Mouse (Mus musculus) stomach, embryonic 15.5 days (tissue): ENCODE measurements around the gene Rtel1. TPM values are rescaled to one million over a fixed set of nuclear protein-coding genes. Genes with fewer than 3 reads are reported as not detected.

Experiments
- ATAC-seq: fragments of 200-750 bp; cut with Nextera tagmentation; 2 replicates; pipeline ENCODE4 v1.8.0; 2017; ENCODE audit warnings: low read depth, moderate number of reproducible peaks, moderate TSS enrichment; ENCODE audit not compliant: insufficient read depth, low FRiP score
- H3K27ac ChIP-seq: fragments of 300-500 bp; sonication (generic); 2 replicates; pipeline ENCODE4 v1.5.1; 2015; ENCODE audit warnings: mild to moderate bottlenecking, inconsistent platforms
- H3K27me3 ChIP-seq: fragments of 300-500 bp; sonication (generic); replicated peaks from 2 replicates; pipeline ENCODE4 v1.6.1; 2015; ENCODE audit warnings: inconsistent platforms
- H3K36me3 ChIP-seq: fragments of 300-500 bp; sonication (generic); 2 replicates; pipeline ENCODE4 v1.6.1; 2015; ENCODE audit warnings: inconsistent platforms
- H3K4me1 ChIP-seq: fragments of 300-500 bp; sonication (generic); 2 replicates; pipeline ENCODE4 v1.6.1; 2015; ENCODE audit warnings: inconsistent platforms
- H3K4me2 ChIP-seq: fragments of 300-500 bp; sonication (generic); 2 replicates; pipeline ENCODE4 v1.6.1; 2015; ENCODE audit warnings: mild to moderate bottlenecking, inconsistent platforms
- H3K4me3 ChIP-seq: fragments of 300-500 bp; sonication (generic); replicated peaks from 2 replicates; pipeline ENCODE4 v1.5.1; 2015; ENCODE audit warnings: inconsistent platforms
- H3K9ac ChIP-seq: fragments of 300-500 bp; sonication (generic); 2 replicates; pipeline ENCODE4 v1.6.1; 2015; ENCODE audit warnings: inconsistent platforms
- H3K9me3 ChIP-seq: fragments of 300-500 bp; sonication (generic); 2 replicates; pipeline ENCODE4 v1.6.1; 2016; ENCODE audit warnings: inconsistent platforms
- WGBS: fragments of 180-500 bp; shearing (Covaris S2); methylation state at CpG from one replicate; pipeline ENCODE4 v1.1.7; 2015; 5-methylcytosine and 5-hydroxymethylcytosine counted together
- polyA plus RNA-seq: library from polyadenylated mRNA; unstranded; fragments of >200 nt; fragmentation: Nextera tagmentation; extraction: Ambion mirVana; gene quantifications from 2 replicates; pipeline ENCODE4 v1.2.1, GENCODE M21; 2015

Gene Rtel1
- polyA plus RNA-seq, 1 experiment from 2014 or later: 35.4 TPM

DNA sequence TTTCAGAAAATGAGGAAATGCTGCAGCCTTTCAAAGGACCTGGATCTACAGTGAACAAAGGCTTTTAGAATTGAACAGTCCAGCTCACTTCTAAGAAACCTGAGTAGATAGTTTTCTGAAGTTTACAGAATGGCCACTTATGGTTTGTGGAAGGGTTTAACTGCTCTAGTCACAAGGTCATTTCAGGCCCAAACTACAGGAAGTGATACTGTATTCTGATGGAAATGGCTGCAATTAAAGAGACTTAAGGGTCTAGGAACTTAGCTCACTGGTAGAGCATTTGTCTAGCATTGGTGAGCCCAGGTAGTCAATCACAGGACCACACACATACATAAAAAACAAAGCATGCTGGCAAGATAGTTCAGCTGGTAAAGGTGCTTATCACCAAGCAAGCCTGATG, 13.0 kb downstream of the Rtel1 start:
- Histone ChIP-seq H3K4me2 (no peak overlapping the region), H3K27ac (no peak overlapping the region), H3K27me3 (no peaks in the 10 kb centered on the region), H3K36me3 (peaks cover 41% of the 10 kb centered on the region), H3K9ac (no peak overlapping the region), H3K4me1 (no peaks in the 10 kb centered on the region), H3K4me3 (no peak overlapping the region), H3K9me3 (no peaks in the 10 kb centered on the region)
- ATAC-seq: no peak

DNA sequence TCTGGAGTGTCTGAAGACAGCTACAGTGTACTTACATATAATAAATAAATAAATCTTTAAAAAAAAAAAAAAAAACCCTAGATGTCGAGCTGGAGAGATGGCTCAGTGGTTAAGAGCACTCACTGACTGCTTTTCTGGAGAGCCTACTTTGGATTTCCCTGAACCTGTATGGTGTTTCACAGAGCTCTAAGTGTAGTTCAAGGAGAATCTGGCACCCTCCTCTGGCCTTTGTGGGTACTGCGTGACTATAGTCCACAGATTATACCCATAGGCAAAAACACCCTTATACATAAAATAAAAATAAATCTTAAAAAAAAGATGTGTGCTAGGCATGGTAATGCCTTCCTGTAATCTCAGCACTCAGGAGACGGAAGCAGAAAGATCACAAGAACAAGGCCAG, 14.5 kb downstream of the Rtel1 start:
- Histone ChIP-seq H3K4me1 (no peaks in the 10 kb centered on the region), H3K27me3 (no peaks in the 10 kb centered on the region), H3K4me3 (no peak overlapping the region), H3K9ac (no peak overlapping the region), H3K4me2 (no peak overlapping the region), H3K9me3 (no peaks in the 10 kb centered on the region), H3K36me3 (peaks cover 36% of the 10 kb centered on the region), H3K27ac (no peak overlapping the region)
- 0 out of 2 replicates have a peak, but pooled peaks have one; percentile 53 for ATAC-seq
- WGBS: 63% methylated on average over 3 of the region's 3 CpGs

DNA sequence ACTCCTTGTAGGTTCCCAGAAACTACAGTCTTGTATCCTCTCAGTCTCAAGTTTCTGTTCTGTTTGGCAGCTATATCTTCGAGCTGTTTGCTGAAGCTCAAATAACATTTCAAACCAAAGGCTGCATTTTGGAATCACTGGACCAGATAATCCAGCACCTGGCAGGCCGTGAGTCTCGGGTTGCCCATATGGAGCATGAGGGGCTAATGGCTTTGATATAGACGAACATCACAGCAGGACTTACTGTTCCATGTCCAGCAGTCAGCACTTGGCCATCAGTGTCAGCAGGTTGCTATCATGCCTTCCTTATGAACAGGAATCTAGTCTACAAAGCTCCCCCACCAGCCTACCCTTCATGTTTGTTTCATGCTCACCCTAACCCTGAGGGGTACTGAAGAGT, 20.9 kb downstream of the Rtel1 start:
- Histone ChIP-seq H3K4me1 (no peaks in the 10 kb centered on the region), H3K27ac (no peak overlapping the region), H3K9ac (no peak overlapping the region), H3K4me2 (no peak overlapping the region), H3K27me3 (no peaks in the 10 kb centered on the region), H3K36me3 (peaks cover 20% of the 10 kb centered on the region), H3K4me3 (no peak overlapping the region), H3K9me3 (no peaks in the 10 kb centered on the region)
- WGBS: 92% methylated on average over 4 of the region's 4 CpGs
- ATAC-seq: no peak

DNA sequence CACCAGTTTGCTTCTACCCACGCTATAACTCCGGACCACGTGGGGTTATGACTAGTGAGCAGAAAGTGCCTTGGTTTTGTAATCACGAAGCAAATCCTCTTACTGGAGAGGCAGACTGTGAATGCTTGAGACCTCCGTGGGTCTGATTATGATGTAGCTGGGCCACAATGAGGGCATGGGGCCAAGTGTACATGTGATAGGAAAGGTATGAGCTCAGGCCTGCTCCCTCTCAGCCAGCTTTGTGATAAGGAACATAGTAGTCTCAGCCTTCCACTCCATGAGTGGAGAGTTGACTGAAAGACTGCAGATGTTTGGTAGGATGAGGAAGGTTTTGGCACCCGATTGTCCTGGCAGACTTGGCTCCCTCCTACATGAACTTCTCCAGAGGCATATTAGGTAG, 23.2 kb downstream of the Rtel1 start:
- no peak overlapping the region for H3K9ac ChIP-seq
- no peak for ATAC-seq
- peaks cover 20% of the 10 kb centered on the region for H3K36me3 ChIP-seq
- H3K4me3 ChIP-seq: no peak overlapping the region
- H3K4me1 ChIP-seq: no peaks in the 10 kb centered on the region
- no peaks in the 10 kb centered on the region for H3K9me3 ChIP-seq
- no peak overlapping the region for H3K4me2 ChIP-seq
- H3K27me3 ChIP-seq: no peaks in the 10 kb centered on the region
- 92% methylated on average over 6 of the region's 6 CpGs for WGBS
- H3K27ac ChIP-seq: no peak overlapping the region

DNA sequence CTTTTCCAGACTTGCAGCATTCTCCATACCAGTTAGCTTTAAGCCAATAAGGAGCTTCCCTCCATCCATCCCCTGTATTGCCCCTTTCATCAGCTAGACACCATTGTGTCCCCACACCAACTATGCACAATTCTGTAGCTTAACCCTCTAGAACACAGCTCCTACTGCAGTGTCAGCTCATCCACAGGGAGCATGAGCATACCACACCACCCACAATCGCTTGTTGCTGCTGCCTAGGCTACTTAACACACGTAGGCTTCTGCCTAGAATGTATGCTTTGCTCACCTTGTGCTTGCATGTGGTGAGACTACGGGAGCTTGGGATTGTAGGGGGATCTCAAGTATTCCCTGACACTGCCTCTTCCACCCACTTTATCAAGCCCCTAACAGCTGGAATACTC, 37.2 kb downstream of the Rtel1 start:
- Histone ChIP-seq H3K36me3 (peaks cover 51% of the 10 kb centered on the region), H3K4me2 (no peak overlapping the region), H3K4me1 (no peaks in the 10 kb centered on the region), H3K9ac (no peak overlapping the region), H3K27ac (no peak overlapping the region), H3K27me3 (no peaks in the 10 kb centered on the region), H3K9me3 (no peaks in the 10 kb centered on the region), H3K4me3 (no peak overlapping the region)
- 78% methylated on average over 3 of the region's 3 CpGs for WGBS
- no peak for ATAC-seq

DNA sequence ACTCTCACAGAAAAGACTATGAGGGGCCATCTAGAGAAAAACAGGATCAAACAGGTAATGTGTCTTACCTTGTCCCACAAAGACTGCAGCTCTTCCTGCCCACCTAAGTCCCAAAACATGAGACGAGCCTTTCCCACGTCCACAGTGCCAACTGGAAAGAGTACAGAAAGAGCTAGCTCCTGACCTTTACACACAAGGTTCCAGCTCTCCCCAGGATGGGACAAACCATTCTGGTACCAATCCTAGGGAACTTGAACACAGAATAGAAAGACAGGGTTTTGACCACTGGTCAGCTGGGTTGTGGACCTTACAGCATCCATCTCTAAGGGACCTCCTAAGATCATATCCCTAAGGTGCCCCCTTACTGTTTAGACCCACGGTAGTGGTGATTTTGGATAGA, 44.4 kb downstream of the Rtel1 start:
- Histone ChIP-seq H3K9me3 (no peaks in the 10 kb centered on the region), H3K4me3 (peak overlapping the region; percentile 77), H3K4me1 (peaks cover 20% of the 10 kb centered on the region), H3K4me2 (peak overlapping the region; percentile 91), H3K27ac (no peak overlapping the region), H3K27me3 (no peaks in the 10 kb centered on the region), H3K36me3 (peaks cover 24% of the 10 kb centered on the region), H3K9ac (peak overlapping the region; percentile 78; the same call in 1 of the 2 replicates)
- no peak for ATAC-seq
- 83% methylated on average over 3 of the region's 3 CpGs for WGBS

DNA sequence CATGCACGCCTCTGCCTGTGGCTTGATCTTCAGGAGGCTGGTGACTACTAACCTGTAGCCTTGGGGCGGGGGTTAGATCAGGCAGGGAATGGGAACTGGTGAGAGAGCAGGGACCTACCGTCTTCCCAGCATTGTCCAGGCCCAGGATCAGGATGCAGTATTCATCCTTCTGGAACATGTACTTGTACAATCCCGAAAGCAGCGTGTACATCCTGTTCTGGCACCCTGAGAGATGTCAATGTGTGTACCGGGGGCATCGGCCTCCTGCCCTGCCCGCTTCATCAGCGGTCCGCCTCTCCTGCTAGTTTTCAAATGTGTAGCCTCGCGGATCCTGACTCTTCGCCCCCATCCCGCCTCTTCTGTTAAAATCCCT, 44.9 kb downstream of the Rtel1 start:
- no peak for ATAC-seq
- Histone ChIP-seq H3K27ac (peak overlapping the region; percentile 94), H3K4me3 (peak overlapping the region; percentile 77), H3K9ac (peak overlapping the region; percentile 78), H3K4me2 (peak overlapping the region; percentile 91), H3K4me1 (peaks cover 20% of the 10 kb centered on the region), H3K36me3 (peaks cover 21% of the 10 kb centered on the region), H3K9me3 (no peaks in the 10 kb centered on the region), H3K27me3 (no peaks in the 10 kb centered on the region)
- WGBS: 8% methylated on average over 14 of the region's 14 CpGs

DNA sequence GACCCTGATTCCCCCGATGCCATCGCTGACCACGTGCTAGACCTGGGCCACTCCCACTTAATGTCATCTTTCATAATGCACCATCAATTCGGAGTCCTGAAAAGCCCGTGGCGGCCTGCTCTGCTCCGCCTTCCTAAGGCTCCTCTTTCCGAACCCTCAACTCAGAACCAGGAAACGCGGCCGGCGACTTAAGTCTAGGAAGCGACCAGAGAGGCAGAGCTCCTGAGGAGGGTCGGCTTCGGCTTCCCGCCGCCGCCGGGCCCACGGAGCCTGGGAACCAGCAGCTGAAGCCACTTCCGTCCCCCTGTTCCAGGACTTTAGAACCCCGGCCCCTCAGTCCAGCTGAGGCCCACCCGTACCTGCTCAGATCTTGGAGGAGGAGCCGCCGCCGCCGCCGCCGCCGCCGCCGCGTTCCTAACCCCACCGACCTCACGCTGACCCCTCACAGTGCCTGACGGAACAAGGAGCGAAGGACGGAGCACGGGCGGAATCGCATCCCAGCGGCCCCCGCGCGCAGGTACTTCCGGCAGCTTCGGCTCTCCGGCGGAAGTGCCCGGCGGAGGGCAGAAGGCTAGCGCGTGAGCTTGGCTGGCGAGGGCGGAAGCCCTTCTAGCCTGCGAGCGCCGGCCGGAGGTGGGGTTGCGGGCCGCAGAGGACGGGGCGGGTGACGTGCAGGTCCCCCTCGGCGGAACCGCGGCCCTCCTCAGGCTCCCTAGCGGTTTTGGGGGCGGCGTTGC, 45.5 kb downstream of the Rtel1 start, which contains the start of the genes Zgpat and Arfrp1:
Zgpat (plus strand) TSS at position 69 of the 737 bp plus-strand sequence.
Arfrp1 (minus strand) TSS at position 545 of the 737 bp plus-strand sequence.
- Histone ChIP-seq H3K4me2 (peak within 1 kb of the TSS; percentile 91), H3K9me3 (no peaks in the 10 kb centered on the region), H3K9ac (peak within 1 kb of the TSS; percentile 78), H3K36me3 (peaks cover 21% of the 10 kb centered on the region), H3K27me3 (no peaks in the 10 kb centered on the region), H3K4me3 (peak within 1 kb of the TSS; percentile 77), H3K4me1 (peaks cover 20% of the 10 kb centered on the region), H3K27ac (peak within 1 kb of the TSS; percentile 94)
- WGBS: under 1% methylated on average over 70 of the region's 71 CpGs
- peak; percentile 91 for ATAC-seq

DNA sequence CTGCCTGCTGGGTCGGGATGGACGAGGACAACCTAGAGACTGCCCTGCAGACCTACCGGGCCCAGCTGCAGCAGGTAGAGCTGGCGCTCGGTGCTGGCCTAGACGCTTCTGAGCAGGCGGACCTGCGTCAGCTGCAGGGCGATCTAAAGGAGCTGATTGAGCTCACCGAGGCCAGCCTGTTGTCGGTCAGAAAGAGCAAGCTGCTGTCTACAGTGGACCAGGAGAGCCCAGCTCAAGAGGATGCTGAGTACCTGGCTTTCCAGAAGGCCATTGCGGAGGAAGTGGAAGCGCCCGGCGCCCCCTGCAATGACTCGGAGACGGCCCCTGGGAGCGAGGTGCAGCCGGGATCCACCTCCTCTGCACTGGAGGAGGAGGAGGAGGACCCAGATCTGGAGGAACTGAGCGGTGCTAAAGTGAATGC, 46.1 kb downstream of the Rtel1 start:
- Histone ChIP-seq H3K9ac (peak overlapping the region; percentile 78), H3K4me1 (peaks cover 20% of the 10 kb centered on the region), H3K27me3 (no peaks in the 10 kb centered on the region), H3K9me3 (no peaks in the 10 kb centered on the region), H3K4me3 (peak overlapping the region; percentile 77), H3K27ac (peak overlapping the region; percentile 94), H3K4me2 (peak overlapping the region; percentile 91), H3K36me3 (peaks cover 20% of the 10 kb centered on the region)
- peak; percentile 72 for ATAC-seq
- under 1% methylated on average over 20 of the region's 20 CpGs for WGBS

DNA sequence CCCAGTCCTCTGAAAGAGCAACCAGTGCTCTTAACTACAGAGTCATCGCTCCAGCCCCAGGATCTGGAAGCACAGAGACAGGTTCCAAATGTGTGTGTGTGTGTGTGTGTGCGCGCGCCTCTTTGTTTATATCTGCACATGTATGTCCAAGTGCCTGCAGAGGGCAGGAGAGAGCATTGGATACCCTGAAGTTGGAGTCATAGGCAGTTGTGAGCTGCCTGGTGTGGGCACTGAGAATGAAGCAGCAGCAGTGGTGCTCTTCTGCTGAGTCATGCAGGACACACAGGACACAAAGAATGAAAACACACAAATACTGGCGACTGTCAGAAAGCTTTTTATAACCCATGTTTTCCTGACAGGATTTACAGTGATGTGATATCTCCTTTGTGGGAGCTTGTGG, 50.5 kb downstream of the Rtel1 start:
- H3K9me3 ChIP-seq: no peaks in the 10 kb centered on the region
- no peak for ATAC-seq
- no peak overlapping the region for H3K4me2 ChIP-seq
- peaks cover 11% of the 10 kb centered on the region; the same call in 1 of the 2 replicates for H3K36me3 ChIP-seq
- no peak overlapping the region for H3K4me3 ChIP-seq
- 95% methylated on average over 5 of the region's 5 CpGs for WGBS
- no peaks in the 10 kb centered on the region for H3K27me3 ChIP-seq
- peaks cover 12% of the 10 kb centered on the region; the same call in 1 of the 2 replicates for H3K4me1 ChIP-seq
- H3K9ac ChIP-seq: no peak overlapping the region
- H3K27ac ChIP-seq: no peak overlapping the region

DNA sequence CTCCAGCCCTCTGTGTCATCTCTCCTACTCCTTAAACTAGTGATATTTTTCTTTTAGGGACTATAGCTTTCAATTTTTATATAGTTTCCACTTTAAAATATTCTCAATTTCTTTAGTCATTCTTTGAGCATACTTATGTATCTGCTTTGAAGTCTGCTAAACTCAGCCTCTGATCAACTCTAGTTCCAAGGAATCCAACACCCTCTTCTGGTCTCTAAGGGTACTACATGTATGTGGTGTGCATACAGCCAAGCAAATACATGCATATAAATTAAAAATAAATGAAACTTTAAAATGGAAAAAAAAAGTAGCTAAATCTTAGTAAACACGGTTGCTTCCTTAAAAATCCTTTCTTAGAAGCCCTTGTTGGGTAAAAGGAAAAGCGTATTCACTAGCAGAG, 56.2 kb downstream of the Rtel1 start:
- H3K27ac ChIP-seq: no peak overlapping the region
- peaks cover 17% of the 10 kb centered on the region for H3K36me3 ChIP-seq
- no peaks in the 10 kb centered on the region for H3K4me1 ChIP-seq
- no peak overlapping the region for H3K4me2 ChIP-seq
- H3K27me3 ChIP-seq: no peaks in the 10 kb centered on the region
- no peak for ATAC-seq
- H3K9me3 ChIP-seq: no peaks in the 10 kb centered on the region
- H3K9ac ChIP-seq: no peak overlapping the region
- 92% methylated on average over 2 of the region's 2 CpGs for WGBS
- H3K4me3 ChIP-seq: no peak overlapping the region

DNA sequence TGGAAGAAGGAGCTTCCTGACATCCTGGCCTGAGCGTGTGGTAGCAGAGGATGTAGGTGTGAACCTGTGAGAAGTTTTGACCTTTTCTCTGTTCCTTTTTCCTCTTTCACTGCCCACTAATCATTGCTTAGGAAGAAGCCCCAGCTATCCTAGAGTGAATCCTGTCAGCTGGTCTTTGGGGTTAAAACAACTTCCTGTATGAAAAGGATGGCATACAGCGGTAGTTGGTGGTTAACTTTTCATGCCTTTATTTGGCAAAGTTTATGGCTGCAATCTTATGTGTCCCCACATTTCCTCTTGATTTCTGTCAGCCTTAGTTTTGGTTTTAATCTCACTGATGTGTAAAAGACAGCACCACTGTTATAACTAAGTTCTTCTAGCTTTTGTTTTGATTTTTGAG, 57.7 kb downstream of the Rtel1 start:
- 75% methylated on average over 2 of the region's 2 CpGs for WGBS
- Histone ChIP-seq H3K27ac (no peak overlapping the region), H3K4me2 (no peak overlapping the region), H3K4me3 (no peak overlapping the region), H3K27me3 (no peaks in the 10 kb centered on the region), H3K9me3 (no peaks in the 10 kb centered on the region), H3K36me3 (peaks cover 22% of the 10 kb centered on the region), H3K4me1 (no peaks in the 10 kb centered on the region), H3K9ac (no peak overlapping the region)
- ATAC-seq: no peak
